Mouse (Mus musculus): ENCODE measurements around the gene Eef1akmt3. TPM values are rescaled to one million over a fixed set of nuclear protein-coding genes. Genes with fewer than 3 reads are reported as not detected.

Gene Eef1akmt3
- polyA plus RNA-seq, 1 experiment from 2014 or later: 0.34 TPM

DNA sequence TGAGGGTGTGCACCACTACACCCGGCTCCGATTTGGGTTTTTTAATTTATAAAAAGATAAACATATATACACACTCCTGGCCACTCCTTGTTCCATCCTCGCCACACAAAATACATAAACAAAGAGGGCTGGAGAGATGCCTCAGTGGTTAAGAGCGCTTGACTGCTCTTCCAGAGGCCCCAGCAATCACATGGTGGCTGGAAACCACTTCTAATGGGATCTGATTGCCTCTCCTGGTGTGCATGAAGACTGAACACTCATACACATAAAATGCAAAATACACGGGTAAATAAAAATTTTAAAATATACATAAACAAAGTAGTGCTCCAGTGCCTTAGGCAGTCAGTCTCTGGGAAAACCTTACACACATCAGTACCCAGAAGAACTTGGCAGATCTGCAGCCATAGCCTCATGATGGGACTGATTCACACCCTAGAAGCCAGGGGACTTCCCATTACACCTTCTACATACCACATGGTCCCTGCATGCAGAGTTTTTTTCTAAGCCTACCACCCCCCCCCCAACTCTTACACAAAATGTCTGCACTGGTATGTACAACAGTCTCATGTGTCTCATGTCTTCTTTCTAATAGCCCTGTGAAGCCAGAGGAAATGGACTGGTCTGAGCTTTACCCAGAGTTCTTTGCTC, 1.3 kb upstream of the Eef1akmt3 start:
- ATAC-seq (ENCODE audit: low FRiP score): no peak
- Histone ChIP-seq H3K27me3 (peaks cover 13% of the 10 kb centered on the region), H3K4me2 (replicated peaks) (peak overlapping the region; percentile 98), H3K27ac (no peak overlapping the region), H3K9me3 (replicated peaks) (no peaks in the 10 kb centered on the region), H3K4me1 (peaks cover 11% of the 10 kb centered on the region), H3K4me3 (peak overlapping the region; percentile 76), H3K36me3 (0 out of 2 replicates have a peak, but pooled peaks cover 5% of the 10 kb centered on the region), H3K9ac (peak overlapping the region; percentile 69)
- WGBS: 19% methylated on average over 5 of the region's 5 CpGs

DNA sequence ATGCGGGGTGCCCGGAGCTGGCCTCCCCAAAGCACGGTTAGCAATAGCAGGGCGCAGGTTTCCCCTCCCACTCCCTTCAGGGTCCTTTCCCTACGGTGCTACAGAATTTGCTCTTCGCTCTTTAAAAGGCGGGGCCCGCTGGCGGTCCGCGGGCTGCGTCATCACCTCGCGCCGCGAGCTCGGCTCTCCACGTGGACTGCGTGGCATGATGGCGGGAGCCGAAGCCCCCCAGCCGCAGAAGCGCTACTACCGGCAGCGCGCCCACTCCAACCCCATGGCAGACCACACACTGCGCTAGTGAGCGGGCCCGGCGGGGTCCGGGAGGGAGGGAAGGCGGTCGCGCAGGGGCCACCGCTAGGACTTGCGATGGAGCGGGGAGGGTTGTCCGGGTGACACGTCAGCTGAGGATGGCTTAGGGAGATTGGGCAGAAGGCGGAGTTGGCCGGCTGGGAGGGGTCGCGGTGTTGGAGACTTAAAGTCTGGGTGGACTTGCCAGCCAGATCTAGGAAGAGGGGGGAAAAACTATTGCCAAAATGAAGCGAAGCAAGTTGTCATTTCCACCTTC, 543 bp upstream of the Eef1akmt3 start:
- Histone ChIP-seq H3K4me3 (peak overlapping the region; percentile 76), H3K9me3 (replicated peaks) (no peaks in the 10 kb centered on the region)
- WGBS: under 1% methylated on average over 37 of the region's 44 CpGs

DNA sequence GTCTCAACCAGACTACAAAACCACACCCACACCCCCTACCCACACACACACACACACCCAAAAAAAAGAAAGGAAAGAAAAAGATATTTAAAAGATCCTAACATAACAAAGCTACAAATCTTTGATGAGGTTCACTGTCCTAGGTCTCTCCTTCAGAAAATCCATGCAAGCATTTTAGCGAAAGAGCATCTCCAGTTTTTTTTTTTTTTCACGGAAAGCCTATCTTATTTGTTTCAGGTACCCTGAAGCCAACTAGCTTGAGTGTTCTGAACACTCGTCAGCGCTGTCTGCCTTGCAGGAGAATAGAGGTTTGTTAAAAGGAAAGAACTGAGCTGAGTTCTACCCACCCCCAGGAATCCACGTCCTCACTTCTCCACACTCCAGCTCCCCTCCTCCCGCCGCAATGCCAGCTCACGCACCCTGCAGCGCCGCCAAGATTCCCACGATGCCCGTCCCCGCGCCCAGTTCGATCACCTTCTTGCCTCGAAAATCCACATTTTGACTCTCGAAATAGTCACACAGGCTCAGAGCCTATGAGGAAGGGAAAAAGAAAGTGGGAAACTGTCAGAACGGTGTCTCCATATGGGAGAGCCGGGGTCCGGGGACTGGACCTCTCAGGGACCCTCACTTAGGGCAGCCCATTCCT, 621 bp downstream of the Eef1akmt3 start:
- no peak; the same call in 1 of the 2 replicates for ATAC-seq (ENCODE audit: low FRiP score)
- Histone ChIP-seq H3K9ac (peak overlapping the region; percentile 69), H3K36me3 (0 out of 2 replicates have a peak, but pooled peaks cover 5% of the 10 kb centered on the region), H3K9me3 (replicated peaks) (no peaks in the 10 kb centered on the region), H3K4me2 (replicated peaks) (peak overlapping the region; percentile 98), H3K4me3 (peak overlapping the region; percentile 76), H3K27me3 (peaks cover 11% of the 10 kb centered on the region), H3K4me1 (peaks cover 11% of the 10 kb centered on the region), H3K27ac (no peak overlapping the region)
- WGBS: 2% methylated on average over 20 of the region's 20 CpGs

More for the DNA sequence above, 543 bp upstream of the Eef1akmt3 start:
- H3K9ac ChIP-seq: peak overlapping the region; percentile 69
- no peak overlapping the region for H3K27ac ChIP-seq
- H3K36me3 ChIP-seq: 0 out of 2 replicates have a peak, but pooled peaks cover 5% of the 10 kb centered on the region
- peak; percentile 90 for ATAC-seq (ENCODE audit: low FRiP score)
- peaks cover 11% of the 10 kb centered on the region for H3K4me1 ChIP-seq
- peaks cover 11% of the 10 kb centered on the region for H3K27me3 ChIP-seq
- H3K4me2 ChIP-seq (replicated peaks): peak overlapping the region; percentile 98

DNA sequence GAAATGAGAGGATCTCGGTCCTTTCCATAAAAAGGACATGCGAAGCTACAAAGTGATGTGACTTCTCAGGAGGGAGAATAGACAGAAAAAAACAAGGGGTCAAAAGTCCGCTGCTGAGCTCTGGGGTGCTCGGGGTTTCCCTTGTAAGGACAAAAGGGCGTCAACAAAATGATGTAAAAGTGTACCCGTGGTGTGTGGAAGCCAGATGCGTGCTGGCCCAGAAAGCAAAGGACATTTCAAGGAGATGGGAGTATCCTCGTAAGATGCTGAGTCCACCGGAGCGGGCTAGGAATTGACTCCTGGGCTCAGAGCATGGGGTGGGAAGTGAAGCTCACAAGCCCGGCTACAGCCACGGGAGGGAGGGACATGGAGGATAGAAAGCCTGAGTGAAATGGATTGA, 3.7 kb downstream of the Eef1akmt3 start:
- Histone ChIP-seq H3K27ac (no peak overlapping the region), H3K9ac (no peak overlapping the region), H3K27me3 (peaks cover 11% of the 10 kb centered on the region), H3K4me1 (peaks cover 9% of the 10 kb centered on the region), H3K4me2 (replicated peaks) (no peak overlapping the region), H3K4me3 (no peak overlapping the region), H3K9me3 (replicated peaks) (no peaks in the 10 kb centered on the region), H3K36me3 (no peaks in the 10 kb centered on the region)
- WGBS: 67% methylated on average over 12 of the region's 12 CpGs
- ATAC-seq (ENCODE audit: low FRiP score): no peak

DNA sequence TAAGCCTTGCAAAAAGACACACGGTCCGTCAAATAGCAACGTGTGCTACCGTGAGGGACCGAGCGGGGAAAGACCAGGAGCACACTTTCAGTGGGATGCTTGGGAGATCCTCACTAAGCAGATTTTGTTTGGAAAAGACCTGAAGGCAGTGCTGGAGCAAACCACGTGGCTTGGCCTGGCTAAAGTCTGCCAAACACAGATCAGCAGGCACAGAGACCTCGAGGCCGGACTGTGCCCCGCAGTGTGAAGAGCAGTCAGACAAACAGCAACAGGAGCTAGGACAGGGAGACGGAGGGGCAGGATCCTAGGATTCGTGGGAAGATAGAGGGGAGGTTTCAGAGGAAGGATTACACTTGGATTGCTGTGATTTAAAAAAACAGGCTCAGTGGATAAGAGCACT, 5.0 kb downstream of the Eef1akmt3 start:
- Histone ChIP-seq H3K27me3 (peaks cover 11% of the 10 kb centered on the region), H3K9me3 (replicated peaks) (no peaks in the 10 kb centered on the region), H3K9ac (no peak overlapping the region), H3K4me2 (replicated peaks) (no peak overlapping the region), H3K4me1 (peaks cover 4% of the 10 kb centered on the region; the same call in 1 of the 2 replicates), H3K27ac (no peak overlapping the region), H3K36me3 (no peaks in the 10 kb centered on the region), H3K4me3 (no peak overlapping the region)
- 84% methylated on average over 12 of the region's 12 CpGs for WGBS
- no peak for ATAC-seq (ENCODE audit: low FRiP score)

DNA sequence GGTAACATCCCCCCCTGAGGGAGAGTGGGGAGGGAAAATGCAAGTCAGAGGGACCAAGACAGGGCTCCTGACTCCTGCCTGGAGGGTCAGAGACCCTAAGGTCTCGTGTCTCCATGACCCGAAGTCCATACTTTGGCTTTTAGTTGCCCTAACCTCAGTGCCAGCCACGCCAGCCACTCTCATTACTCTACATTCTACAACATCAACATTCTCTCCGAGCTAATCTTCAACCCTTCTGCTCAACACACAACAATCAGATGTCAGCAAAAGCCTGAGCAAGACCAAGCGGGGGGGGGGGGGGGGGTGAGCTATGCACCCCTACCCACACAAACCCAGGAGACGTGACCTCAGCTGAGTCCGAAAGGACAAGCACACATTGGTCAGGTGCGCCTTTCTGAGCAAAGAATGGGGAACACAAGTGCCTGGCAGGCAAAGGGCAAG, 8.0 kb downstream of the Eef1akmt3 start:
- no peaks in the 10 kb centered on the region for H3K27me3 ChIP-seq
- H3K36me3 ChIP-seq: peaks cover 6% of the 10 kb centered on the region
- no peak for ATAC-seq (ENCODE audit: low FRiP score)
- no peaks in the 10 kb centered on the region for H3K9me3 ChIP-seq (replicated peaks)
- no peak overlapping the region for H3K4me3 ChIP-seq
- WGBS: 87% methylated on average over 8 of the region's 8 CpGs
- H3K9ac ChIP-seq: no peak overlapping the region
- no peak overlapping the region for H3K4me2 ChIP-seq (replicated peaks)
- H3K27ac ChIP-seq: no peak overlapping the region
- peaks cover 8% of the 10 kb centered on the region for H3K4me1 ChIP-seq

DNA sequence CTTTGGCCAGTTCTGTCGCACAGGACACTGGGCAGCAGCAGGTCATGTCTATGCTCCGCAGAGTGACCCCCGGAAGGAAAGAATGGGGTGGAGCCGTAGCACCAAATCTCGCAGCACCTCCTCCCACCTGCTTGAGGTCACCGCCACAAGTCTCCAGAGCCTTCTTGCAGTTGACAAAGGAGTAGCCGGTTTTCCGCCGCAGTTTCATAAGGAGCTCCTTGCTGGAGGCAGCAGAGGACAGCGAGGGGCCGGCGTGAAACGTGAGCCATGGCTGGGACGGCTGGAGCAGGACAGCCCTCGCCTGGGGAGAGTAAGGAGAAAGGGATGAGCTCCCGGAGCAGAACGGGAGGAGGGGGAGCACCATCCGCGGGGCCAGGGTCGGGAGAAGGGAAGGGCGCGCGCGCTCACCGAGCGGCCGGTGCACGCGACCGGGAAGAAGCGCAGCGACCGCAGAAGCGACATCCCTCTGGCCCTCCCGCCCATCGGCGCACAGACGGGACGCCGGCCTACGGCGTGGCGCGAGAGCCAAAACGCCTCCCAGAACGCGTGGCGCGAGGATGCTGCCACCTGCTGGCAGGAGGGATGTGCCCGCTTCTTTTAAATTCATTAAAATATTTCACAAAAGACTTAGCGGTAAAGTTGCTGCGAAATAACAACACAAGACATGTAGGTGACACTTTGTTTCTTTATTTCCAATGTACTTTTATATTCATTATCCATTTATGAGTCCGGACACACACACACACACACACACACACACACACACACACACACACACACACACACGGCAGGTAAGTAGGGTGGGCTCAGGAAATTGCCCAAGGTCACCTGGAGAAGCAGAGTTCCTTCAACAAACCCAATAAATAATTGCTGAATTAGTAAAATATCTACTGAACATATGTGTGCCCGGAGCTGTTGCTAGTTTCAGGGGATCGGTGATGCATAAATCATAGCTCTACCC, 10.7 kb downstream of the Eef1akmt3 start, which contains the start of gene Tsfm:
Tsfm (minus strand) TSS at position 505 of the 961 bp plus-strand sequence.
- peaks cover 8% of the 10 kb centered on the region for H3K4me1 ChIP-seq
- 5% methylated on average over 56 of the region's 56 CpGs for WGBS

DNA sequence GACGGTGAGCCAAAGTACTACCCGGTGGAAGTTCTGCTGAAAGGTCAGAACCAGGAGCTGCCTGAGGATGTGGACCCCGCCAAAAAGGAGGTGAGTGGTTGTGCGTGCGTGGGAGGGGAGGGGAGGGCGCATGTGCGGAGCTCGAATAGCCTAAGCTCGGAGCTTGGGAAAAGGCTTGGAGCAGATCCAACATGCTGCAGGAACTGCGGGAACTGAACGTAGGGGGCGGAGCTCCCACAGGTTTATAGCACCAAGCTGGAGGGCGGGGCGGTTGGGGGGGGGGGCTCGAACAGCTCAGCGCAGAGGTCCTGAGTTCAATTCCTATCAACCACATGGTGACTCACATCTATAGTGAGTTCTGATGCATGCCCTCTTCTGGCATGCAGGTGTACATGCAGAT, 22.9 kb downstream of the Eef1akmt3 start:
- Histone ChIP-seq H3K9me3 (replicated peaks) (no peaks in the 10 kb centered on the region), H3K36me3 (peaks cover 14% of the 10 kb centered on the region), H3K9ac (no peak overlapping the region), H3K27me3 (no peaks in the 10 kb centered on the region), H3K27ac (no peak overlapping the region), H3K4me2 (replicated peaks) (no peak overlapping the region), H3K4me3 (no peak overlapping the region), H3K4me1 (no peaks in the 10 kb centered on the region)
- WGBS: 74% methylated on average over 16 of the region's 16 CpGs
- no peak for ATAC-seq (ENCODE audit: low FRiP score)

More for the DNA sequence above, 10.7 kb downstream of the Eef1akmt3 start, which contains the start of gene Tsfm:
- Histone ChIP-seq H3K9ac (peak within 1 kb of the TSS; percentile 89), H3K4me2 (replicated peaks) (peak within 1 kb of the TSS; percentile 91), H3K27me3 (no peaks in the 10 kb centered on the region), H3K27ac (peak within 1 kb of the TSS; percentile 64), H3K4me3 (peak within 1 kb of the TSS; percentile 83), H3K36me3 (peaks cover 33% of the 10 kb centered on the region), H3K9me3 (replicated peaks) (no peaks in the 10 kb centered on the region)
- ATAC-seq (ENCODE audit: low FRiP score): peak; percentile 87

DNA sequence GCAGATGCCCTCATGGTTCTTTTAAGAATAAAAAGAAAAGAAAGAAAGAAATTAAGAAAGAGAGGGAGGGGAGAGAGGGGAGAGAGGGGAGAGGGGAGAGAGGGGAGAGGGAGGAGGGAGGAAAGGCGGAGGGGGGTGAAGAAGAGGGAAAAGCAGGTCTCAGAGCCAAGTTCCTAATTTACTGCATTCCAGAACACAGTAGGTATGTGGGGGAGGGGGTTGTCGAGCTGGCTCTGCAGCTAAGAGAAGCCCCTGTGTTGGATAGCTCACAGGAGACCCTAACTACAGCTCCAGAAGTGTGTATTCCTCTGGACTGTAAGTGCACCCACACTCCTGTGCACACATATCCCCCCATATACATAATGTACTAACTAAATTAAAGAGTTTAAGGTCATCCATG, 24.2 kb downstream of the Eef1akmt3 start:
- no peak for ATAC-seq (ENCODE audit: low FRiP score)
- WGBS: 20% methylated on average over 2 of the region's 2 CpGs
- Histone ChIP-seq H3K9ac (peak overlapping the region; percentile 18; the same call in 1 of the 2 replicates), H3K4me1 (no peaks in the 10 kb centered on the region), H3K27me3 (no peaks in the 10 kb centered on the region), H3K9me3 (replicated peaks) (no peaks in the 10 kb centered on the region), H3K4me3 (no peak overlapping the region), H3K4me2 (replicated peaks) (no peak overlapping the region), H3K27ac (no peak overlapping the region), H3K36me3 (0 out of 2 replicates have a peak, but pooled peaks cover 3% of the 10 kb centered on the region)

DNA sequence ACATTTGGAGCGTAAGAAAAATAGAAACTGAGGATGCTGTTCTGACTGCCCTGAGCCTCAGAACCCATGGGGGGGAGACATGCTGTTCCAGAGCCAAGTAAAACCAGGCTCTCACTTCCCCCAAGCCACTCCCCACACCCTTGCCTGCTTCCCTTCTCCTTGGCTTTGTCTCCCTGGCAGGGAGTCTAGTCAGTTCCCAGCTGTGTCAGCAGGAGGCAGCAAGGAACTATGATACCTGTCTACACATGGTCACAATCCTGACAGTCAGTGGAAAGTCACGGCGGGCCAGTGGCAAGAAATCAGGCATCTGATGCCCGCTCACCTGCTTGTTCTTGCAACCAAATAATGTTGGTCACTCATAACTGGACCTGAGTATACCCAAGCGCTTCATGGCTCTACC, 24.8 kb downstream of the Eef1akmt3 start:
- H3K36me3 ChIP-seq: no peaks in the 10 kb centered on the region
- H3K9ac ChIP-seq: no peak overlapping the region
- H3K27me3 ChIP-seq: no peaks in the 10 kb centered on the region
- no peaks in the 10 kb centered on the region for H3K4me1 ChIP-seq
- no peak overlapping the region for H3K4me3 ChIP-seq
- H3K27ac ChIP-seq: no peak overlapping the region
- ATAC-seq (ENCODE audit: low FRiP score): no peak
- no peak overlapping the region for H3K4me2 ChIP-seq (replicated peaks)
- WGBS: 57% methylated on average over 5 of the region's 5 CpGs
- H3K9me3 ChIP-seq (replicated peaks): no peaks in the 10 kb centered on the region

DNA sequence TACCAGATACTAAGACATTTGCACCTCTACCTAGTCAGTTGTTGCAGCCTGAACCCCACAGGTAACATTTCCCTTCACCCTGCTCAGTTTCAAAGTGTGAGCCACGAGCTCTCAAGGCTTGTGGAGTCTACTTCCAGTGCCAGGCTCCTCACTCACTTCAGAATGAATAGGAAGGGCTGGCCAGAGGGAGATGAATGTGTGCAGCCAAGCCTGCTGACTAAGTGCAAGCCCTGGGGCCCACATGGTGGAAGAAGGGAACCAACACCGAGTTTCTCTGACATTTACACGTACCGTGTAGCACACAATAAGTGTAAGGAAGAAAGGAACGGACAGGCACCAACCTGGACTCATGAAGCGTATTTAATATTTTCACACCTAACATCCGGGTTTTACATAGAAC, 37.5 kb downstream of the Eef1akmt3 start:
- Histone ChIP-seq H3K4me3 (no peak overlapping the region), H3K9me3 (replicated peaks) (no peaks in the 10 kb centered on the region), H3K27me3 (0 out of 2 replicates have a peak, but pooled peaks cover 3% of the 10 kb centered on the region), H3K9ac (no peak overlapping the region), H3K4me1 (no peaks in the 10 kb centered on the region), H3K36me3 (peaks cover 13% of the 10 kb centered on the region; the same call in 1 of the 2 replicates), H3K4me2 (replicated peaks) (no peak overlapping the region), H3K27ac (no peak overlapping the region)
- ATAC-seq (ENCODE audit: low FRiP score): no peak
- WGBS: 76% methylated on average over 7 of the region's 7 CpGs
